Mouse (Mus musculus) hindbrain, postnatal 0 days (tissue): Measurements from ENCODE around the gene Oprl1. TPM values are rescaled to one million over a fixed set of nuclear protein-coding genes. Genes with fewer than 3 reads are reported as not detected.
A peak's percentile ranks its signal among the peaks of the same experiment; 100 is the strongest.

Source experiments
- ATAC-seq: fragments of 200-750 bp; cut with Nextera tagmentation; 2 replicates; pipeline ENCODE4 v1.8.0; 2017; ENCODE audit warnings: mild to moderate bottlenecking, moderate TSS enrichment, moderate library complexity
- DNase-seq: peaks from one replicate; pipeline ENCODE4 v3.0.0-alpha.2; 2015; ENCODE audit warnings: low spot score
- H3K27ac ChIP-seq: fragments of 300-500 bp; sonication (generic); 2 replicates; pipeline ENCODE4 v1.5.1; 2014; ENCODE audit warnings: mild to moderate bottlenecking
- H3K27me3 ChIP-seq: fragments of 300-500 bp; sonication (generic); 2 replicates; pipeline ENCODE4 v1.6.1; 2014; ENCODE audit warnings: low read length, mixed read lengths; ENCODE audit not compliant: insufficient read depth
- H3K36me3 ChIP-seq: fragments of 300-500 bp; sonication (generic); 2 replicates; pipeline ENCODE4 v1.6.1; 2014; ENCODE audit warnings: low read length, mixed read lengths; ENCODE audit not compliant: insufficient read depth
- H3K4me1 ChIP-seq: fragments of 300-500 bp; sonication (generic); 2 replicates; pipeline ENCODE4 v1.6.1; 2014; ENCODE audit warnings: antibody characterized with exemption, low read length, mixed read lengths; ENCODE audit not compliant: insufficient read depth
- H3K4me2 ChIP-seq: fragments of 300-500 bp; sonication (generic); 2 replicates; pipeline ENCODE4 v1.6.1; 2014; ENCODE audit warnings: low read depth, mild to moderate bottlenecking, low read length, moderate library complexity, mixed read lengths
- H3K4me3 ChIP-seq: fragments of 300-500 bp; sonication (generic); 2 replicates; pipeline ENCODE4 v1.5.1; 2014; ENCODE audit warnings: low read length
- H3K9ac ChIP-seq: fragments of 300-500 bp; sonication (generic); replicated peaks from 2 replicates; pipeline ENCODE4 v1.6.1; 2014; ENCODE audit warnings: mild to moderate bottlenecking, low read length, moderate library complexity, mixed read lengths
- H3K9me3 ChIP-seq: fragments of 300-500 bp; sonication (generic); 2 replicates; pipeline ENCODE4 v1.6.1; 2016; ENCODE audit warnings: low read length, mixed read lengths
- CTCF ChIP-seq: IDR thresholded peaks from 2 replicates; pipeline ENCODE4 v1.5.1; 2016; ENCODE audit warnings: antibody characterized with exemption, control low read depth, low read depth
- WGBS: fragments of 180-500 bp; shearing (Covaris S2); extraction: QIAGEN DNeasy Blood & Tissue Kit; methylation state at CpG from one replicate; pipeline ENCODE4 v1.1.7; 2014; 5-methylcytosine and 5-hydroxymethylcytosine counted together
- polyA plus RNA-seq: library from polyadenylated mRNA; unstranded; fragments of >200 nt; fragmentation: Nextera tagmentation; extraction: Ambion mirVana; gene quantifications from 2 replicates; pipeline ENCODE4 v1.2.1, GENCODE M21; 2015
- total RNA-seq: library from RNA; depleted of rRNA; stranded (reverse); fragments of >200 nt; gene quantifications from 2 replicates; pipeline ENCODE4 v1.2.3, GENCODE M21; 2014

Oprl1 gene
- total and polyA plus RNA-seq, 2 experiments from 2014 or later = 73.1 to 221 TPM

DNA sequence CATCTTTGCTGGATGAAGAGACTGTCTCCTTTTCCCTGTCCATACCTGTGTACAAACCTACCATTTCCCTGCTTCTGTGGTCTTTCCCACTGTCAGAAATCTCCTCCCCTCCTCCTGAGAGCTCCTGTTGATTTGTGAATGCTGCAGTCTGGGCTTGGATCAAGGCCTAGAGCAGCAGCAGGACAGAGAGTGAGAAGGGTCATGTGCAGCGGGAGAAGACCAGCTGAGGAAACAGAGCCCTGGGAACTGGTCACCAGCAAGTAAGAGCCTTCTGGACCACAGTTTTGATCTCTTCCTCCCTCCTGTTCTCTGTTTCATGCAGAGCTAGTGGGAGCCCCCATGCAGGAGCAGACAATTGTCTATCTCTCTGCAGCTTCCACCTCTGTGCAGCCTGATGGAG, 19.0 kb upstream of the Oprl1 start:
- no peak overlapping the region for H3K9ac ChIP-seq

GRCm38 (mm10) chr2:181696801-181697420, 17.9 kb upstream of the Oprl1 start:
- H3K9me3 ChIP-seq = no peaks in the 10 kb centered on the region
- no peaks in the 10 kb centered on the region for H3K27me3 ChIP-seq
- H3K27ac ChIP-seq = no peak overlapping the region
- ATAC-seq (no peak), DNase-seq (no peak)
- H3K4me3 ChIP-seq = no peak overlapping the region
- TF ChIP-seq CTCF = no peak
- no peaks in the 10 kb centered on the region; the same call in 1 of the 2 replicates for H3K4me1 ChIP-seq
- no peaks in the 10 kb centered on the region for H3K36me3 ChIP-seq
- WGBS = 80% methylated on average over 33 of the region's 33 CpGs
- H3K9ac ChIP-seq = no peak overlapping the region
- no peak overlapping the region for H3K4me2 ChIP-seq

More for the DNA sequence above, 19.0 kb upstream of the Oprl1 start:
- Histone ChIP-seq H3K4me1 (no peaks in the 10 kb centered on the region; the same call in 1 of the 2 replicates), H3K9me3 (no peaks in the 10 kb centered on the region), H3K4me3 (no peak overlapping the region), H3K36me3 (no peaks in the 10 kb centered on the region), H3K27ac (no peak overlapping the region), H3K27me3 (no peaks in the 10 kb centered on the region), H3K4me2 (no peak overlapping the region)
- DNase-seq = no peak
- ATAC-seq = no peak
- WGBS = 64% methylated on average over 1 of the region's 1 CpGs
- TF ChIP-seq CTCF = no peak

- no peaks in the 10 kb centered on the region; the same call in 1 of the 2 replicates for H3K4me1 ChIP-seq
- WGBS = 44% methylated on average over 5 of the region's 5 CpGs
- H3K9ac ChIP-seq = no peak within 1 kb of the TSS
- H3K9me3 ChIP-seq = no peaks in the 10 kb centered on the region
- no peak within 1 kb of the TSS for H3K4me3 ChIP-seq
- no peak within 1 kb of the TSS for H3K4me2 ChIP-seq
- ATAC-seq (no peak), DNase-seq (no peak)
- no peak for TF ChIP-seq CTCF
- H3K36me3 ChIP-seq = no peaks in the 10 kb centered on the region
- no peaks in the 10 kb centered on the region for H3K27me3 ChIP-seq
- H3K27ac ChIP-seq = no peak within 1 kb of the TSS
Observed at GRCm38 (mm10) chr2:181698241-181698640, 16.6 kb upstream of the Oprl1 start, which contains the start of gene Lkaaear1. TSS of gene Lkaaear1 (minus strand) at chr2:181698442.

DNA sequence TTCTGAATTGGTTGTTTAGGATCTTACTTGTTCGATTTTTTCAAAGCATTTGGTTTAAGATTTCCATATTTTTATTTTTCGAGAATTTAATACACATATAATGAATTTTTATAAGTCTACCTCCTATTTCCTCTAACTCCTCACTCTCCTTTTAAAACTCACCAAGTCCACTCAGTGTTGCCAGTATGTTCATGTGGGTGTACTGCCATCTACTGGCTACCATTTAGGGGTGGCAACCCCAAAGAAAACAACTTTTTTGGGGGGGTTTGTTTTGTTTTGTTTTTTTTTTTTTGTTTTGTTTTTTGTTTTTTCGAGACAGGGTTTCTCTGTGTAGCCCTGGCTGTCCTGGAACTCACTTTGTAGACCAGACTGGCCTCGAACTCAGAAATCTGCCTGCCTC, 8.1 kb upstream of the Oprl1 start:
- H3K27me3 ChIP-seq = no peaks in the 10 kb centered on the region
- no peaks in the 10 kb centered on the region for H3K9me3 ChIP-seq
- WGBS = 48% methylated on average over 4 of the region's 4 CpGs
- H3K4me2 ChIP-seq = no peak overlapping the region
- H3K4me1 ChIP-seq = no peaks in the 10 kb centered on the region
- H3K9ac ChIP-seq = no peak overlapping the region
- no peak overlapping the region for H3K4me3 ChIP-seq
- H3K36me3 ChIP-seq = no peaks in the 10 kb centered on the region
- TF ChIP-seq CTCF = peak; percentile 58
- H3K27ac ChIP-seq = no peak overlapping the region
- DNase-seq = peak; percentile 44
- no peak for ATAC-seq

- no peaks in the 10 kb centered on the region for H3K36me3 ChIP-seq
- H3K9me3 ChIP-seq = no peaks in the 10 kb centered on the region
- peak overlapping the region; percentile 63 for H3K4me2 ChIP-seq
- peaks cover 16% of the 10 kb centered on the region; the same call in 1 of the 2 replicates for H3K4me1 ChIP-seq
- DNase-seq (peak; percentile 82), ATAC-seq (peak; percentile 76)
- 17% methylated on average over 1 of the region's 1 CpGs for WGBS
- no peaks in the 10 kb centered on the region for H3K27me3 ChIP-seq
- H3K9ac ChIP-seq = 0 out of 2 replicates have a peak overlapping the region, but pooled peaks have one; percentile 7
- H3K4me3 ChIP-seq = no peak overlapping the region
- H3K27ac ChIP-seq = peak overlapping the region; percentile 88
- TF ChIP-seq CTCF = no peak
Observed at GRCm38 (mm10) chr2:181713749-181714148, 1.1 kb upstream of the Oprl1 start.

GRCm38 (mm10) chr2:181715382-181715781, 566 bp downstream of the Oprl1 start:
- H3K36me3 ChIP-seq = 0 out of 2 replicates have a peak, but pooled peaks cover 3% of the 10 kb centered on the region
- ATAC-seq (peak; percentile 27), DNase-seq (no peak)
- no peak for TF ChIP-seq CTCF
- no peaks in the 10 kb centered on the region for H3K27me3 ChIP-seq
- WGBS = 41% methylated on average over 3 of the region's 3 CpGs
- peak overlapping the region; percentile 63 for H3K4me2 ChIP-seq
- no peaks in the 10 kb centered on the region for H3K9me3 ChIP-seq
- H3K27ac ChIP-seq = peak overlapping the region; percentile 88
- peak overlapping the region; percentile 46 for H3K4me3 ChIP-seq
- H3K4me1 ChIP-seq = peaks cover 16% of the 10 kb centered on the region; the same call in 1 of the 2 replicates
- H3K9ac ChIP-seq = peak overlapping the region; percentile 63

- no peak for TF ChIP-seq CTCF
- WGBS = 32% methylated on average over 3 of the region's 3 CpGs
- no peak for ATAC-seq
- H3K36me3 ChIP-seq = 0 out of 2 replicates have a peak, but pooled peaks cover 3% of the 10 kb centered on the region
- no peak overlapping the region for H3K27ac ChIP-seq
- DNase-seq = no peak
- H3K4me3 ChIP-seq = peak overlapping the region; percentile 46
- H3K4me2 ChIP-seq = peak overlapping the region; percentile 63
- no peaks in the 10 kb centered on the region for H3K27me3 ChIP-seq
- peaks cover 16% of the 10 kb centered on the region; the same call in 1 of the 2 replicates for H3K4me1 ChIP-seq
- no peak overlapping the region for H3K9ac ChIP-seq
- no peaks in the 10 kb centered on the region for H3K9me3 ChIP-seq
Observed at GRCm38 (mm10) chr2:181716991-181717390, 2.2 kb downstream of the Oprl1 start.
